Mouse (Mus musculus) left cerebral cortex, adult 8-10 months (tissue): ENCODE measurements around the gene Zfp995. TPM values are rescaled to one million over a fixed set of nuclear protein-coding genes. Genes with fewer than 3 reads are reported as not detected.
"Not testable (repeated sequence)": the region's sequence is repeated elsewhere in the genome, so short reads cannot be mapped to it uniquely, and the experiment has no call there.

Experiments used
- DNase-seq, 2 experiments: peaks; one replicate each; pipeline ENCODE4 v3.0.0; 2022; ENCODE audit warnings: low spot score in 2 of 2
- total RNA-seq, 4 experiments: library from RNA; stranded (reverse); gene quantifications; 2 replicates each; pipeline ENCODE4 v1.2.4; 2022

Gene Zfp995
- 1 to 10 TPM; 4.0 to 5.0 (median 4.6) TPM for total RNA-seq

DNA sequence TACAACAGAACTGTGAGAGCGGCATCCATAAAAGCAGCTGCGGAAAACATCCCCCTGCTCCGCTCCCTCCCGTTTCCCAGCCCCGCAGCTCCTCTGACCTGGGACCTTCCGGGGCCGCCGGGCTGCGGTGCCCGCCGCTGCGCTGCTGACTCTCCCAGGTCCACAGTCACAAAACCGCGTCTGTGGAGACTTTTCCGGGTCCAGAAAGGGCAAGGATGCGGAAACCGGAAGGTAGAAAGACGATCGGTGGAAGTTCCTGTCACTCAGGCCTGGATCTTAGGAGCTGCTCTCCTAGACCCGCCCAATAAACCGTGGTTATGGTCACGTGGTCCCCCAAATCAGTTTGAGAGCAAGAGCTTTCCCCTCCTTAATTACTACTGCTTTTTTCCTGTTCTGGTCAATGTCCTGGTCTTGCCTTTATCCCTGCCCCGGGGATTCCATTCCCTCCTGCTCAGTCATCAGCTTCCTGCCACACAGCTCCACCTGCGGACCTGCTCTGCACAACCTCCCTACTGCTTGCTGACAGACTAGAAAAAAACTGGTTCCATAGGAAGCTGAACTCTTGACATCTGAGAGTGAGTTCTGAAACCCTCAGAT, at the start of gene Zfp995:
Gene Zfp995 (minus strand): TSS at position 471 of the 597 bp plus-strand sequence.
- peak; percentile 42 to 58 for DNase-seq

DNA sequence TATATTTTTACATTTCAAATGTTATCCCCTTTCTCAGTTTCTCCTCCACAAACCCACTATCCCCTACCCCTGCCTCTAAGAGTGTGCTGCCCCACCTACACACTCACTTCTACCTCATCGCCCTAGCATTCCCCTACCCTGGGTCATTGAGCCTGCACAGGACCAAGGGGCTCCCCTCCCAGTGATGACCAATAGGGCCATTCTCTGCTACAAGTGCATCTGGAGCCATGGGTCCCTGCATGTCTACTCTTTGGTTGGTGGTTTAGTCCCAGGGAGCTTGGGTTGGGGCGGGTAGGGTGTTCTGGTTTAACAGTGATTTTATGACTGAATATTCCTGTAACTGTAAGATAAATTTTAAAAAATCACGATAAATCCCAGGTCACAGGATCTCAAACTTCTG, 687 bp downstream of the Zfp995 start:
- peak in 1 of 2 experiments; percentile 1 for DNase-seq

DNA sequence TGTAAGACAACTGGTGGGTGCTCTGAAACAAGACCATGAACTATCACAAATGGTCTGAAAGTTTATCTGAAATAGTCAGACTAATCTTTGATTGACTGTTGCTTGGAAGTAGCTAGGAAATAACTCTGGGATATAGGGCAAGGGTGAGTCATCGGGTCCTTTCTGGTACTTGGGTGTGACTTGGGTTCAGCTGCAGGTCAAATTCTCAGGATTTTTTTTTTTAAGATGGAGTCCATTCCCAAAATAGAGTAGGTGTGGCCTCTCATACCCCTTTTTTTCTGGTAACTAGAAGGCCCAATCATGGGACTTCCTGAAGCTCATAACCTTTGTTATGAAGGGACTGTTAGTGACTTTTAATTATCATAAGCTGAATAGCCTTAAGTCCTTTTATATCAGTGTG, 38.5 kb downstream of the Zfp995 start:
- no peak for DNase-seq

DNA sequence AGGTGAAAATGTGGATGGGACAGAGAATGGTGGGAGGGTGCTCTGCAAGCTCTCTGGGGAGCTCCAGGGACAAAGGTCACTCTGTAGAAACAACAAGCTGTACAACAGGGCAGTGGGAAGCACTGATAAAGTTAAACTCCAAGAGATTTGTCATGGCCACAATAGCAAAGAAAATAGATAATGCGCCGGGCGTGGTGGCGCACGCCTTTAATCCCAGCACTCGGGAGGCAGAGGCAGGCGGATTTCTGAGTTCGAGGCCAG, 63.5 kb downstream of the Zfp995 start:
- DNase-seq: not testable (repeated sequence)

DNA sequence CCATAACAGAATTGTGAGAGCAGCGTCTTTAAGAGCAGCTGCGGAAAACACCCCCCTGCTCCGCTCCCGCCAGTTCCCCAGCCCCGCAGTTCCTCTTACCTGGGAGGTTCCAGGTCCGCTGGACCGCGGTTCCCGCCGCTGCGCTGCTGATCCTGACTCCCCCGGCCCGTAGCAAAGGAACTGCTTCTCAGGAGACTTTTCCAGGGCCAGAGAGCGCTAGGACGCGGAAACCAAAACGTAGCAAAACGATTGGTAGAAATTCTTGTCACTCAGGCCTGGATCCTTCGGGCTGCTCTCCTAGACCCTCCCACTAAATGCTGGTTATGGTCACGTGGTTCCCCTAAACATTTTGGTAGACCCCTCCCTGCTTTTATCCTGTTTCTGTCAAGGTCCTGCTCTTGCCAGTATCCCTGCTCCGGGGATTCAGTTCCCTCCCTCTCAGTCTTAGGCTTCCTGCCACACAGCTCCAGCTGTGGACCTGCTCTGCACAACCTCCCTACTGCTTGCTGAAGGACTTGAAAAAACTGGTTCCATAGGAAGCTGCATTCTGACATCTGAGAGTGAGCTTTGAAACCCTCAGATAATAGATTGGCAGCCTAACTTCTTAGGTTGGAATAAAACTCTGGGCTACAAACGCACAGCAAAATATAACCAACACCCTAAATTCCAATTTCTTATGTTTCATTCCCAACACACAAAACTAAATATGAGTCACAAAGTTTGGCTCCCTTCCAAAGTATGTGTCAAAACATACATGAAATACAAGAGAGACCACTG, 64.0 kb downstream of the Zfp995 start, which contains the start of gene Zfp820:
Gene Zfp820 (minus strand): TSS at position 228 of the 777 bp plus-strand sequence.
- DNase-seq: peak; percentile 5 to 6

DNA sequence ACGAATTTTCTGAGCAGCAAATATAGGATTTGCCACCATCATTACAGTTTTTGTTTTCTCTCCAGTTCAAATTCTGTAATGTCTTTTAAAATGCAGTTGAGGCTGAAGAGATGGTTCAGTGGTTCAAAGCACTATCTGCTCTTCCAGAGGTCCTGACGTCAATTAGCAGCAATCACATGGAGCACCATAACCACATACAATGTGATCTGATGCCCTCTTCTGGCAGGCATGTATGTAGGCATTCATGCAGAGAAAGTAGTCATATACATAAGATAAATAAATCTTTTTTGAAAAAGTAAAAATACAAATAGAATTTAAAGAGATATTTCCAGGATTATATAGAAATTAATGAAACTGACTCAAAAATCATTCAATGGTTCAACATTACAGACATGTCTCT, 71.2 kb downstream of the Zfp995 start:
- DNase-seq: no peak

Other genes starting within 250 kb of the Zfp995 start
- 1 to 10 TPM; 4.9 to 9.6 (median 7.9) TPM for gene Gm10226, start 218.1 kb downstream of the Zfp995 start, total RNA-seq
- gene Zfp760, start 202.2 kb downstream of the Zfp995 start, total RNA-seq: 1 to 10 TPM; 6.2 to 7.0 (median 6.3) TPM
- 1 to 10 TPM; 4.3 to 5.0 (median 4.8) TPM for gene Zfp229, start 179.1 kb downstream of the Zfp995 start, total RNA-seq
- gene Zfp820, start 64.2 kb downstream of the Zfp995 start, total RNA-seq: under 1 TPM; 0.43 to 0.80 (median 0.58) TPM
- gene Zfp942, start 52.5 kb upstream of the Zfp995 start, total RNA-seq: 10 to 100 TPM; 12.4 to 17.0 (median 15.7) TPM
- gene Zfp943, start 52.6 kb upstream of the Zfp995 start, total RNA-seq: 10 to 100 TPM; 15.5 to 21.1 (median 18.5) TPM